Mouse (Mus musculus): ENCODE data around the gene Rassf4.

Gene Rassf4

GRCm38 (mm10) chr6:116673471-116674282 is at the start of gene Rassf4:
Rassf4 (minus strand) TSS chr6:116673952.
- peak; percentile 36 for DNase-seq

- no peak for DNase-seq
These were observed 45.2 kb upstream of the Rassf4 start for GRCm38 (mm10) chr6:116718920-116719319.

GRCm38 (mm10) chr6:116718361-116718760 is 44.6 kb upstream of the Rassf4 start:
- no peak for DNase-seq

GRCm38 (mm10) chr6:116717851-116718250 is 44.1 kb upstream of the Rassf4 start:
- no peak for DNase-seq

- DNase-seq = no peak
These were observed 42.9 kb upstream of the Rassf4 start, which contains the start of gene Tmem72 for GRCm38 (mm10) chr6:116716666-116717065. Tmem72 (minus strand) TSS chr6:116716913.

GRCm38 (mm10) chr6:116715166-116715565 is 41.4 kb upstream of the Rassf4 start:
- DNase-seq = no peak

- no peak for DNase-seq
These were observed 40.8 kb upstream of the Rassf4 start for GRCm38 (mm10) chr6:116714576-116714975.

- DNase-seq = no peak
These were observed 40.2 kb upstream of the Rassf4 start for GRCm38 (mm10) chr6:116713966-116714365.

GRCm38 (mm10) chr6:116712503-116712902 is 38.8 kb upstream of the Rassf4 start:
- DNase-seq = no peak

- no peak for DNase-seq
These were observed 38.3 kb upstream of the Rassf4 start for GRCm38 (mm10) chr6:116712062-116712461.

- DNase-seq = no peak
These were observed 30.6 kb upstream of the Rassf4 start for GRCm38 (mm10) chr6:116704320-116704719.

GRCm38 (mm10) chr6:116700821-116701220 is 27.1 kb upstream of the Rassf4 start:
- DNase-seq = no peak

GRCm38 (mm10) chr6:116697896-116698425 is 24.2 kb upstream of the Rassf4 start:
- DNase-seq = no peak

GRCm38 (mm10) chr6:116697413-116697812 is 23.7 kb upstream of the Rassf4 start:
- DNase-seq = no peak

- no peak for DNase-seq
These were observed 20.6 kb upstream of the Rassf4 start for GRCm38 (mm10) chr6:116694346-116694745.

GRCm38 (mm10) chr6:116693639-116694038 is 19.9 kb upstream of the Rassf4 start:
- DNase-seq = no peak

- no peak for DNase-seq
These were observed 8.6 kb upstream of the Rassf4 start for GRCm38 (mm10) chr6:116682317-116682716.

GRCm38 (mm10) chr6:116679563-116680288 is 6.0 kb upstream of the Rassf4 start:
- no peak for DNase-seq

GRCm38 (mm10) chr6:116677321-116677720 is 3.6 kb upstream of the Rassf4 start:
- DNase-seq = no peak

- DNase-seq = no peak
These were observed 2.7 kb upstream of the Rassf4 start for GRCm38 (mm10) chr6:116676355-116676913.

GRCm38 (mm10) chr6:116674283-116674886 is 633 bp upstream of the Rassf4 start:
- DNase-seq = no peak

- DNase-seq = no peak
These were observed 1.4 kb downstream of the Rassf4 start for GRCm38 (mm10) chr6:116672349-116672748.

- DNase-seq = no peak
These were observed 2.0 kb downstream of the Rassf4 start for GRCm38 (mm10) chr6:116671768-116672167.

Measured in cerebellum, adult 11 months (tissue).